Mouse (Mus musculus) CH12F3 (cell line): ENCODE results near the gene Tmprss11d.
"Not testable (repeated sequence)": the region's sequence is repeated elsewhere in the genome, so short reads cannot be mapped to it uniquely, and the experiment has no call there.

Source experiments
- in situ Hi-C: fragments of 300-500 bp; cut with MboI; formaldehyde crosslinking; loops from 2 replicates; pipeline ENCODE4 v1.14.3; 2020; ENCODE audit warnings: low sequenced_read_pairs

The Tmprss11d gene

DNA sequence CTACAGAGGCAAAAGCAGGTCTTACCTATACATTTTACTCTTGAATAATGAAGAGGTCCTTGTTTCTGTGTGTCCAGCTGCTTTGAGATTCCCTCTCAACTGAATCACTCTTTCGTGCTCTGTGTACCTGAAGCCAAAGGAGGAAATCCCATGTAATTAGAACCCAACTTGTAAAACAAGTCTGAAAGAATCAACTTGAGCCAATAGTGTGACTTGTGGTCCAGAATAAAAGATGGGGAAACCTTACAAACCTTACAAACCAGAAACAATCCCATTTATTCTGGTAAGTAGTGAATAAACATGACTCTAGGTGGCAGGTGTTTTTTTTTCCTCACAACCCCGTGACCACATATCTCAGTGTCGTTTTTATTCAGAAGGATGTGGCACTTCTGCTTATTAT, at the start of gene Tmprss11d:
TSS of gene Tmprss11d (minus strand) at position 101 of the 400 bp plus-strand sequence.
- in situ Hi-C loops: no loop called here

DNA sequence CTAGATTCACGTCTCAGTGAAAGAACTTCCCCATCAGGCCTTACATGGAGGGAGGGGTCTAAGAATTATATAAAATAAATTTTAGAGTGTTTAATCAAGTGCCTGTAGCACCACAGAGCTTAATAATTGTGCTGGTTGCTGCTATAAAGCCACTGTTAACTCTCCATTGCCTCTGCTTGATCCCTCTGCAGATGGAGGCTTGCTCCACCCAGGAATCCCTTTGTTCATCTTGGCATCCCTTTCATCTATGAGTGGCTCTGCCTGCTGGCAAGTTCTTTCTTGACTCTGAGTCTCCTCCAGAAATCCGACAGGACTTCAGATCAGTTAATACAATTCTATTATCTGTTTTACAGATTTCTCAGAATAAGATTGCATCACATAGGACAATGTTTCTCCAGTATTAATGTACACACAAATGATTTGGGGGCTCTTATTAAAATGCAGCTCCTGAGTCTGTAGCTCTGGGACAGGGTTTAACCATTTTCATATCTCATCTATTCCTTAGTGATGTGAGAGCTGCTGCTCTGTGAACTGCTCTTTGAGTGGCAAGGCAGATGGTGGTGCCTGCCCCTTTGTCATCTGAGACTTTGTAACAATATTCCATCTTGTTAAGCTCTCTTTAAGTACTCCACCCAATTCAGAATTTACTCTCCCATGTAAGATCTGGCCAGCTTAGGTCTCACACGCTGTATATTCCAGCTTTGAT, 48.3 kb upstream of the Tmprss11d start:
- in situ Hi-C loops: no loop called here

DNA sequence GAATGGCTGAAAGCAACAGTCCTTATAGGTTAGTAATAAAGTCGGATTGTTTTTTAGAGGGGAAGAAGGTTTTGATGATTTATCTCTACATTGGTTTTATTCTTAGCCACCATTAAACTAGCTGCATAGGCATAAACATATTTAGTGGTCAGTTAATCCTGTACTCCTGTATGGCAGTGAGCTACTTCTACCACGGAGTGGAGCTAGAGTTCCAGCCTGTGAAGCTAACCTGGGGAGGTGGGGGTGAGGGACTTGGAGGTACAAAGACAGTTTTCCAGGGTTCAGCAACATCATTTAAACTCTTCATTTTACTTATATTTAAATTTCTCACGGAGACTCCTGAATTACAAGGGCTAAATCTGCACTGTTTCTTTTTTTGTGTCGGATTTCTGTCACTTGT, 46.3 kb upstream of the Tmprss11d start:
- in situ Hi-C loops: no loop called here

DNA sequence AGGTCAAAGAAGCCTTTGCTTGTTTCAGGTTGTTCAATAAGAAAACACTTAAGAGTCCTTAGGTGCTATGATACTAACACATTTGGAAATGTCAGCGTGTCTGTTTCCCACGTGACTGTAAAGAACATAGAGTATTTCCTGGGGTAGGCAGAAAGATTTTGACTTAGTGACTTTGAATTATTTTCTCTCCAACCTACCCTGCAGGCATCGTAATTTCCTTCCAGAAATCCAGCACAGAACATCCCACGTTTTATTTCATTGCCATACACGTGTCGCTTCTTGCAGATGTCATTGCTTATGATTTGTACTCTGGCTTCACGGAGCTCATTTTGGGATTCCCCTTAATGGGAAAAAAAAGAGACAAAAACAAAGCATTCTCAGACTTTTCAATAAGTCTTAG, 41.1 kb upstream of the Tmprss11d start:
- in situ Hi-C loops: no loop called here

DNA sequence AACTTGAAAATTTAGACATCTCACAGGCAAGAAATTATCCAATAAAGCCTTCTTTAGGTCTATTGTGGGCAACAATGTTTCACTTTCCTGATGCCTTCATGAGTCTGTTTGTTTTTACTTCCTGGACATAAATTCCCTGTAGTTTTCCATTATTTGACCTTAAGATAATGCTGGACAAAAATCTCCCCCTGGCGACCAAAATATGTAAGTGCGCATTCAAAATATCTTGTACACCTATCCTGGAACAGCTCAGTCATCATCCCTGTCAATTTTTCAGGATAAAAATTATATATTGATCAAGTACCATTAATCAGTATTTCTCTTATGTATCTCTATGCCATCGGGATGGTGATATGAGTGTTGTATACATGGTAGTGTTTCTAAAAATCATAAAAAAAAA, 37.6 kb upstream of the Tmprss11d start:
- in situ Hi-C loops: no loop called here

DNA sequence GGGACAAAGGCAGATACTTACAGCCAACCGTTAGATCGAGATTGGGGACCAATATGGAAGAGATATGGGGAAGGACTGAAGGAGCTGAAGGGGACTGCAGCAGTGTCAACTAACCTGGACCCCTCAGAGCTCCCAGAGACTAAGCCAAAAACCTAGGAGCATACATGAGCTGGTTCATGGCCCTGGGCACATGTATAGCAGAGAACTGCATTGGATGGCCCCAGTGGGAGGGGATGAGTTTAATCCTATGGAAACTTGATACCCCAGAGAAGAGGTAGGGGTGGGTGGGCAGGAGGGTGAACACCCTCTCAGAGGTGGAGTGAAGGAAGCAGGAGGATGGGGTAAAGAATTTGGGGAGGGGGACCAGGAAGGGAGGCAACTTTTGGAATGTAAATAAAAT, 34.7 kb upstream of the Tmprss11d start:
- in situ Hi-C loops: no loop called here

DNA sequence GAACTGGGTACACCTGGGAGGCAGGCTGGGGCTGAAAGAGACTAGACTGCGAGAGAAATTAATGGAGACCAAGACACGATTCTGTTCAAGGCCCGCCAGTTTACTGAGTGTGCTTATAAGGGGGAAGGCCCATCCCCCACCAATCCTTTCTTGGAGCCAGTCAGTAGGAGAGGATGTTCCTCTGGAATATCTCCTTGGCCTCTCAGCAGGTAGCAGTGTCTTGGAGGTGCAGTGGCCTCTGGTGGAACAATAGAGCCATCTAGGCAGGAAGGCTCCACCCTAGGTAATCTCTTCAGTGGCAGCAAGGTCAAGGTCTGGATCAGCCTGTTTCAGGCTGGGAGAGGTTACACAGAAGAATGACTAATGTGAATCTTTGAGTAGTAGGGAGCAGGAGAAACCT, 34.0 kb upstream of the Tmprss11d start:
- in situ Hi-C loops: no loop called here

DNA sequence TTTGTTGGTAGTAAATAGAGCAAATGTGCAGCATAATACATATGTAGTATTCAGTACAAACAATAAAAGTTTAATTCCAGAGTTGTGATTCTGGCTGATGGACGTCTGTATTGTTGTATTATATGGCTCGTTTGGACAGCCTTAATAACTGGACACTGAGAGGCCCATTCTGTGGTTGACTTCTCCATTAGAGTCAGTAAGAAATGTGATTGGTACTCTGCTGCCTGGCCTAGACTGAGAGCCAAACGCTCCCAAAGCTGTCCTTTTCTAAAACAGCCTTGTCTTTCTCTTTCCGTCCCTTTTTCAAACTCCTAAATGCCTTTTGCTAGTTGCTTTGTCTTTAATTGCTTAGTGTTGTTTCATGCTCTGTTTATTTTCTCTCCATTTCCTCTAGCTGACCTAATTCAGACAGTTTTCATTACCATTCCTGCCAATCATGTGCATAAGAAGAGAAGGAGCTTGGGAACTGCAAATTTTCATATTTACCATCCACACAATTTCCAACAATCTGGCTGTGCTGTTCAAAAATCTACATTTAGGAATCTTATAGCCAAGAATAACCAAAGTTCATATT, 13.7 kb downstream of the Tmprss11d start:
- in situ Hi-C loops: no loop called here

DNA sequence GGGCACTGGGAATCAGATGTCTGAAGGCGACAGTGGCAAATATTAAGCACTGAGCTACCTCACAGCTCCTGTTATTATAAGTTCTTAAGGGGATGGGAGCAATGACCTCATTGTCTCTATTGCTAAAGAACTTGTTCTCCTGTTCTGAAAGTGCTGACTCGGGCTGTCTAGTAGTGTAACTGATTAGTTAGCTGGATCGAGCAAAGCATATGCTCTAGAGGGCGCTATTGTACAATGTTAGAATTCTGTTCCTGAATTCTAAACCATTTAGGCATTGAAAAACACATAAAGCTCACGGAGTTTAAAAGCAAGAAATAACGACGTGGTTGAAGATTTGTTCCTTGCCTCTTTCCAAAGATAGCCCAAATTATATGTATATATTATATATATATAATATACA, 20.3 kb downstream of the Tmprss11d start:
- in situ Hi-C loops: no loop called here

DNA sequence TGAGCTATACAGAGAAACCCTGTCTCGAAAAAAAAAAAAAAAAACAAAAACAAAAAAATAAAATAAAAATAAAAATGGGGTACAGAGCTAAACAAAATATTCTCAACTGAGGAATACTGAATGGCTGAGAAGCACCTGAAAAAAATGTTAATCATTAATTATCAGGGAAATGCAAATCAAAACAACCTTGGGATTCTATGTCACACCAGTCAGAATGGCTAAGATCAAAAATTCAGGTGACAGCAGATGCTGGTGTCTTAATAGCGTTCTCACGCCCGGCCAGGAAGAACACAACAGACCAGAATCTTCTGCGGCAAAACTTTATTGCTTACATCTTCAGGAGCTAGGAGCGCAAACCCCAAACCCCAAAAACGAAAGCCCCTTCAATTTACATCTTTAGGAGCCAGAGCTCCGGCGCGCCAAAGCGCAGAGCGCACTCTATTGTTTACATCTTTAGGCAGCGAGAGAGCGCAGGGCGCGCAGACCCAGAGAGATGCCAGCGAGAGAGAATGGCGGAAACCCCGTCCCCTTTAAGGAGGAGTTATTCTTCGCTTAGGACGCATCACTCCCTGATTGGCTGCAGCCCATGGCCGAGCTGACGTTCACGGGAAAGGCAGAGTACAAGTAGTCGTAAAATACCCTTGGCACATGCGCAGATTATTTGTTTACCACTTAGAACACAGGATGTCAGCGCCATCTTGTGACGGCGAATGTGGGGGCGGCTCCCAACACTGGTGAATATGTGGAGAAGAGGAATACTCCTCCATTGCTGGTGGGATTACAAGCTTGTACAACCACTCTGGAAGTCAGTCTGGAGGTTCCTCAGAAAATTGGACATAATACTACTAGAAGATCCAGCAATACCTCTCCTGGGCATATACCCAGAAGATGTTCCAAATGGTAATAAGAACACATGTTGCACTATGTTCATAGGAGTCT, 54.9 kb downstream of the Tmprss11d start:
- in situ Hi-C loops: not testable (repeated sequence)

DNA sequence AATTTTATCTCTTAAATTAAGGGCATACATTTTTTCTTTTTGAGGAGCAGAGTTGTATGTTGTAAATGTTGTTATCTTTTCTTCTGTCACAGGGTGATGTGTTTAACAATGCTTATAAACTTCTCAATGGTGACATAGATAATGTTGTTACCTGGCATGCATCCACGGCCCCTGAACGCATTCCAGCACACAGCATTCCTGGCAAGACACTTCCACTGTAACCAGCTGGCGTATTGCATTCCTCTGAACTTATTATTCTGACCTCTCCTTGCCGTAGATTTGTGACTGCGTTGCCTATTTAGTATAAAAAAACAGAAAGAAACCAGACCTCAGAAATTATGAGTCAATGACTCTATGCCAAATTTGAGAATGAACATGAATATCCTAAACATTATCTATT, 67.1 kb downstream of the Tmprss11d start:
- in situ Hi-C loops: no loop called here

DNA sequence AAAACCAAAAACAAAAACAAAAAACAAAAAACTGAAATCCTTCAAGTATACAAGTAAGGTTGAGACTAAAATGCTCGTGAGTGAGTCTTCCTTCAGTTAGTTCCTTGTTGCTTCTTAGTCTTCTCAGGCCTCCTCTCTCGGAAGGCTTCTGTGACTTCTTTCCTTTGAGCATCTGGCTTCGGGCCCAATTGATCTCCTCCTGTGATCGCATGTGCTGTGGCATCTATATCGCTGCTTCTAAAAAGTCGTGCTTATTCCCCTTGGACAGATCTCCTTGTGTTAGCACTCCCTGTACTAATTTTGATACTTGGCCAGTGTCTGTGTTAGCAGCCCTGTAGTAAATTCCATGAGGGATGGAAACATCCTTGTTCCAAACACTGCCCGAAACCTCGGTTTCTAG, 69.3 kb downstream of the Tmprss11d start:
- in situ Hi-C loops: no loop called here

DNA sequence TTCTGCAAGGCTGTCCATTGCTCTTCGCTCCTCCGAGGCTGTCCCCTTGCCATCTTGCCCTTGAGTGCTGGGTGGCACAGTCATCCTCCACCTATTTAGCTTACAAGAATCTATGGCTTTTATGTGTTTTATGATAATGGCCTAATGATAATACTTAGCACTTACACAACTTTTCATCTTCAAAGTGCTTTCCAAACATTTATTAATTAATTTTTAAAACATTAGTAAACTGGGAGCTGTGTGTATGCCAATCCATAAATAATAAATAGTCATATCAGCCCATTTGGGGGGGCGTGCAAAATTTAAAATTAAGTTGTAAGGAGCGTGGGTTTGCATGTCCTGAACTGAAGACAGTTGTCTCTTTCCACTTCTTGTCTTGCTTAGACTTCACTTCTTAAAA, 84.0 kb downstream of the Tmprss11d start, which contains the start of gene Tmprss11c:
TSS of gene Tmprss11c (minus strand) at position 101 of the 400 bp plus-strand sequence.
- in situ Hi-C loops: no loop called here
